Mouse (Mus musculus) v-Abl transformed pro-B cells (cell line): ENCODE data around the gene Mrpl49.

ENCODE experiments used
- in situ Hi-C, 2 experiments: fragments of 400-800 bp; cut with MboI; formaldehyde crosslinking; loops; one replicate each; pipeline ENCODE4 v1.15.1; 2025; ENCODE audit not compliant: unreplicated experiment in 2 of 2

Mrpl49 gene

DNA sequence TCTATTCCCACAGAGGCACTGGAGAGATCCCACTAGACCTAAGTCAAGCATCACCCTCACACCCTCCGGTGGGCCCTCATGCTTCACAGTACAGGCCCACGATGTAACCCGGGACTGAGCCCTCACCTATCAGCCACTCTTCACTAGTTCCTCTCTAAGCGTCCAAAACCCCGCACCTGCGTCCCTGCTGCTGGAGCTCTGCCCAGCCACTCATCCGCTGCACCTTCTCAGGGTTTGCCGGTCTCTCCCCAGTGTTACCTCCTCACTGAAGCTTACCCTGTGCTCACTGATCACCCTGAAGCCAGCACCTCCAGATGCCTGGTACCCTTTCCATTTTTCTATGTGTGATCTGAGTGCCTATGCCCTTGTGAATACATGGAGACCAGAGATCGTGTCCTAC lies 15.3 kb downstream of the Mrpl49 start:
- in situ Hi-C loops = loop anchor here in 1 of 2 experiments (10.0 kb wide), 1 partner anchor 293 kb away; the partner anchor contains the start of gene Men1

DNA sequence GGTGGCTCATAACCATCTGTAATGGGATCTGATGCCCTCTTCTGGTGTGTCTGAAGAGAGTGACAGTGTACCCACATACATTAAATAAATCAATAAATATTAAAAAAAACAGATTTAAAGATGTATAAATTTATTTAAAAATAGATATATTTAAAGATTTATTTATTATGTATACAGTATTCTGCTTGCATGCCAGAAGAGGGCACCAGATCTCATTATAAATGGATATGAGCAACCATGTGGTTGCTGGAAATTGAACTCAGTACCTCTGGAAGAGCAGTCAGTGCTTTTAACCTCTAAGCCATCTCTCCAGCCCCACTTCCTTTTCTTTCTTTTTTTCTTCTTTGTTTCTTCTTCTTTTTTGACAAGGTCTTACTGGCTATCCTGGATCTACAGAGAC lies 17.6 kb downstream of the Mrpl49 start:
- in situ Hi-C loops = loop anchor here in 1 of 2 experiments (10.0 kb wide), 1 partner anchor 295 kb away; the partner anchor contains the start of gene Men1

DNA sequence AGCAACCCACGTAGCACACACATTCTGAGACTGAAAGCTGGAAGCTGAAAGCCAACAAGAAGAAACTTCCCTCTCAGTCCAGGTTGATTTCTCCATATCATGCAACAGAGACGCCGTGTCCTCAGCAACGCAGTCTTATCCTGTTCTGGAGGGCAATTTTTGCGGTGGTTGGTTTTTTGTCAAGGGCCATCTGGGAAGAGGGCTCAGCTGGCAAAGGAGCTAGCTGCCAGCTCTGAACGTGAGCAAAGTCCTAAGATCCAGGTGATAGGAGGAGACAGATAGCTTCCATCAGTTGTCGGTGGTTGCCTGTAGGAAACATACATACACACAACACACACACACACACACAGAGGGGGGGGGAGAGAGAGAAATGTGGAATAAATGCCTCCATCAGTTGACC lies 19.3 kb downstream of the Mrpl49 start:
- in situ Hi-C loops = loop anchor here (5.0 kb wide), 1 partner anchor 89 kb away; the partner anchor contains the start of gene Snx15 (in 2 of the 2)

DNA sequence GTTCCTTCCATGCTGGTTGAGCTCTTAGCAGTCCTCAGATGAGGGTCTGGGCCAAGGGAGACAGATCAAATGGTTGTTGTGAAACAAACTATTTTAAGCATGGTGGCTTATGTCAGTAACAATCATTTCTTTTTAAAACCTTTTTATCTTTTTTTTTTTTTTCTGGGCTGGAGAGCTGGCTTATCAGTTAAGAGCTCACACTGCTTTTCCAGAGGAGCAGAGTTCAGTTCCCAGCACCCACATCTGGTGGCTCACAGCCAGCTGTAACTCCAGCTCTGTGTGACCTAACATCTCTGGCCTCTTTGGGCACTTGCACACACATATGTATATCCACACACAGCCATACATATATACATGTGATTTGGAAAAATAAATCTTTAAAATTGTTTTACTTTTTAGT lies 19.9 kb downstream of the Mrpl49 start:
- in situ Hi-C loops = loop anchor here (5.0 kb wide), 1 partner anchor 90 kb away; the partner anchor contains the start of gene Snx15 (in 2 of the 2)

DNA sequence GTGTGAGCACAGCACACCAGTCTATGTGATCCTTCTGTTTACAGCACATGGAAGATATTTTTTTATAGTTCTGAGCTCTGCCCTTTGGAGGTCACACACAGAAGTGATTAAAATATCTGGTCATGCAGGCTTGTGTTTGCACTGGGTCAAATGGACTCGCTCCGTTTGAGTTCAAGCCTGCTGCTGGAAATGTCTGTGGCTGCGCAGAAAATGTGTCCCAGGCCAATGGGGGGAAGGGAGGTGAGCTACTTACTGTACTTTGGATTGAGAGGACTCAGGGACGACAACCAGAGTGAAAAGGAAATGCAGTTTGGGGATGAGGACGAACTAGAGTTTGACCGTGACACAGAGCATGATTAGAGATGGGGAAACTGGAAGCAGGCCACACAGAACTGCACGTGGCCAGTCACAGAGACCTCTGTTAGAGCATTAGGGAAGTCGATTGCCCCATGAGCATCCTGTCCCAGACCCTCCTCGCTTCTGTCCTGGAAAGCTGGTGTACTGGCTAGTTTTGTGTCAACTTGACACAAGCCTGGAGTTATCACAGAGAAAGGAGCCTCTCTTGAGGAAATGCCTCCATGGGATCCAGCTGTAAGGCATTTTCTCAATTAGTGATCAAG lies 21.5 kb downstream of the Mrpl49 start:
- in situ Hi-C loops = loop anchor here (5.0 kb wide), 1 partner anchor 91 kb away; the partner anchor contains the start of gene Snx15 (in 2 of the 2)

DNA sequence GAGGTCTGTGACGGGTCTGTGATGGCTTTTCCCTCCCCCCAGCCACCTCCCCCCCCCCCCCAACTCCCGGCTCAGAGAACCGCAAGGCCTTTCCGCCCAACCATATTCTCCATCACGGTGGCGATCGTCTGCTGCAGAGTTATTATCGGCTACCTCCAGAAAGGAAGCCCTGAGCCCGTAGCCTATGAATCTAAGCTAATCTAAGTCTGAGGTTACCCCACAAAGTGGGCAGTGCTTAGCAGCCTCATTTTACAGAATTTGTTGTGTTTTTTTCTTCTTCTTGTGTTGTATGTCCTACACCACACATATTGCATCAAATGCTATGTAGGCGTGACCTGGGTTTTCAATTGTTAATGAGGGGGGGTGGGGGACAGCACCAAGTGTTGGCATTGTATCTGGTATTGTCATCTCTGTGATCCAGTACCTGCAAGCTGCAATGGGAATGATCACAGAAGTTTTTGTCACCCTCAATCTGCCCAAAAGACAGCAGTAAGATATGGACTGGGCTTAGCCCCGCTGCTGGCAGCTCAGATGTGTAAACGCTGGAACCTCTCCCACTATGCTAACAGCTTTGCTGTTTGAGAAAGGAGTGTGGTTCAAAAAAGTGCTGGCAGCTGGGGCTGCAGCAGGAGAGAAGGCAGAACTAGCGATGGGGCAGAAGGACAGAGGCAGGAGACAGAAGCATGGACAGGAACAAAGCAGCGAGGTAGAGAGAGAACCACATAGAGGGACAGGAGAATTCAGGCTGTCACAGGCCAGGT lies 26.9 kb downstream of the Mrpl49 start:
- in situ Hi-C loops = no loop called here

DNA sequence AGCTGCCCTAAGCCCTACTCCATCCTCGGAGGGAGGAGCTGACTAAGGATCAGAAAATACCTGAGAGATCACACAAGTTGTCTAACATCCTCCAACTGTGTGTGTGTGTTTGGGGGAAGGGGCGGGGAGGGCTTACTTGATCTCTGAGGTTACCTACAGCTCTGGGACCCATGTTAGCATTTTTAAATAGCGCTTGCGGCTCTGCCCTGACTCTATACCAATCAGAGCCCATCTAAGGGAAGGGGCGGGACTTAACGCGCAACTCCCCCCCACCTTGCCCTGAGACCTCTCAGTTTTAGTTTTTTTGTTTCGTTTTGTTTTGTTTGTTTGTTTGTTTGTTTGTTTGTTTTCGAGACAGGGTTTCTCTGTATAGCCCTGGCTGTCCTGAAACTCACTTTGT lies 28.2 kb downstream of the Mrpl49 start:
- in situ Hi-C loops = no loop called here

DNA sequence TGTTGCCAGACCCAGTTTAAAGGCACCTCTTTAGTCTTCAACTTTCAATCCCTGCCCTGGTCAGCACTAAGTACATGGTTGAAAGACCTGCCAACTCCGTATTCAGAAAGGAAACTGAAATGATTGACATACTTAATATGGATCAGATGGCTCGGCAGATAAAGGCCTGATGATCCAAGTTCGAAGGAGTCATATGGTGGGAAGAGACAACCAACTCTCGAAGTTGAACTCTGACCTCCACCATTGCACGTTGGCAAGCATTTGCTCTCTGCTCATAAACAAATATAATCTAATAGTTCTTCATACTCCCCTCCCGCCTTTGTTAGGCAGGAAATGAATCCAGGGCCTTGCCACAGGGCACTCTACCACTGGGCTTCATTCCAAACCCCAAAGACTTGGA lies 28.6 kb downstream of the Mrpl49 start:
- in situ Hi-C loops = no loop called here

DNA sequence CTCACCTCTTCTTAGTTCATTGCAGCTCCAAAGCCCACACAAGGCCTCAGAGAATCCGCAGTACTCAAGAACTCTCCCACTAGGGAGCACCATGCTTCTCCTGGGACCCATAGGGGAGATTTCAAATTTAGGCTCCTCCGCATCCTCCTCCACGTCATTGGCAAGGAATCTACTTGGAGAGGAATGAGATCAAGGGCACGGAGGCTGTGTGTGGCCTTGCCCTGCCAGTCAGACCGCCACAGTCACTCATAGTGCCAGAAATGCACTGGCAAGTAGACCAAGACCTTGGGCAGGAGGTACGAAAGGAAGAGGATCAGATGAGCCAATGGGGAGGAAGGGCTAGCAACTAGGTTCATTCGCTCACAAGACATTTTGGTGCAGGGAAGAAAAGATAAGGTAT lies 33.7 kb downstream of the Mrpl49 start:
- in situ Hi-C loops = no loop called here

DNA sequence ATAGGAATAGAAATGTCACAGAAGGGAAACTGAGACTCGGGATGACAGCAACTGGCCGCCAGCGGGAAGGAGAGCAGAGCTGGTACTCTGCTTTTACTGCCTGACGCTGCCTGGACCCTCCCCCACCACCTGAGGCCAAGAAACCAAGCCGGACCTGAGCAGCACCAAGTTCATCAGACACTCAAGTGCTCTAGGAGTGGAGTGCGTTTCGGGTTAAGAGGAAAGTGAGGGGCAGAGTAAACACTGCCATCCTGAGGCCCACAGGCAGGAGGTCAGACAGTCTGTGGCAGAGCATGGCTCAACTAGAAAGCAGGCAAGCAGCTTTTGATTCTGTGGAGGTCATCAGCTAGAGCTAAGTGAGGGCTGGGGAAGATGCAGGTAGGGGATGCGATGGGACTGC lies 34.5 kb downstream of the Mrpl49 start:
- in situ Hi-C loops = no loop called here

DNA sequence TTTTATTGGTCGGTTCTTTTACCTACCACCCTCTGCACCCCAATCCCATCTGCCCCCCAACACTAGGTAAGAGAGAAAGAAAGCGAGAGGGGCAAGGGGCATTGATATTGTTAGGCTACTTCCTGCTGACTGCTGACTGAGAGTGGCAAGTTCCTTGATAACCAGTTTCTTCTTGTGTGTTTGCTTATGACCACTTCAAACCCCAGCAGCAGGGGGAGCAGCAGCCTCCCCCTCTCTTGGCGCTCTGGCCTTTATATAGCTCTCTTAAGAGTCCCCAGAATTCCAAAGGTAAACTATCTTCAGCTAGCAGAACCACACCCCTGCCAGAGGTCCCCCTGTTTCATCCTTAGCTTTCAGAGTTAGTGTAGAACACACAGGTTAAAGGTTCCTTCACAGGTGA lies 37.3 kb downstream of the Mrpl49 start:
- in situ Hi-C loops = no loop called here

DNA sequence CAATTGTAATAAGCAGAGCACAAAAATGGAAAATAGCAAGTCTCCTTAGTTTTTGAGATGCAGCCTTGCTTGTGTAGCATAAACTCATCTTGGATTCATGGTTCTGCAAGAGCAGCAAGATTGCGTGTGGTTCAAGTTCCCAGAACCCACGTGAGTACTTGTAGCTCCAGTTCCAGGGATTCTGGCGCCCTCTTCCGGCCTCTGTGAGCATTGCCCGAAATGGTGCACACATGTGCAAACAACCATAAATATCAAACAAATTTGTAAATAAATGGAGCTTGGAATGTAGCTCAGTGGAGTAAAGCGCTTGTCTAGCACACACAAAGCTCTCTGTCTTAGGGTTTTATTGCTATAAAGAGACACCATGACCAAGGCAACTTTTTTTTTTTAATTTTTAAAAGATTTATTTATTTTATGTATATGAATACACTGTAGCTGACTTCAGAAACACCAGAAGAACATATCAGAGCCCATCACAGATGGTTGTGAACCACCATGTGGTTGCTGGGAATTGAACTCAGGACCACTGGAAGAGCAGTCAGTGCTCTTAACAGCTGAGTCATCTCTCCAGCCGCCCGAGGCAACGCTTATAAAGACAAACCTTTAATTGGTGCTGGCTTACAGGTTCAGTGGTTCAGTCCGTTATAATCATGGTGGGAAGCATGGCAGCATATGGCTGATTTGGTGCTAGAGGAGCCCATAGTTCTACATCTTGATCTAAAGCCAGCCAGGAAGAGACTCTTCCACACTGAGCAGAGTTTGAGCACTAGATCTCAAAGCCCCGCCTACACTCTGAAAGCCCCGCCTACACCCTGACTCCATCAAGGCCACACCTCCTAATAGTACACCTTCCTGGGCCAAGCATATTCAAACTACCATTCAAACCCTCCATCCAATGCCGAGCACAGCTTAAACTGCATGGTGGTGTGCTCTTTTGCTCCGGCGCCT lies 39.2 kb downstream of the Mrpl49 start:
- in situ Hi-C loops = loop anchor here (5.0 kb wide), 3 partner anchors 51 to 96 kb away; partner anchors contain the start of genes Cdc42ep2 (in 1 of the 2) and Pola2 (in 1 of the 2)

DNA sequence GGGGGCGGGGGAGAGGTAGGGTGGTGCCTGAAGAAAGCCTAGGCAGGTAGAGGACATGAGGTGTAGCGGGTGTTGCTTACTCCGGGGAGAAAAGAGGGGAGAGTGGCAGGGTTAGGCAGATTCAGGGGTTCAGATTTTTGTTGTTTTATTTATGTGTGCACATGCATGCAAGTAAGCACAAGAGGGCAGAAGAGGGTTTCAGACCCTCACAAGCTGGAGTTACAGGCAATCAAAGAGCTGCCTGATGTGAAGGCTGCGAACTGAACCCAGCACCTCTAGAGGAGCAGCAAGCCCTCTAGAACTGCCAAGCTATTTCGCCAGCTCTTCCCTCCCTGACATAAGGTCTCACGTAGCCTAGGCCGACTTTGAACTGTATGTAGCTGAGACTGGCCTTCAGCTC lies 41.1 kb downstream of the Mrpl49 start:
- in situ Hi-C loops = loop anchor here (5.0 kb wide), 3 partner anchors 49 to 94 kb away; partner anchors contain the start of genes Cdc42ep2 (in 1 of the 2) and Pola2 (in 1 of the 2)

DNA sequence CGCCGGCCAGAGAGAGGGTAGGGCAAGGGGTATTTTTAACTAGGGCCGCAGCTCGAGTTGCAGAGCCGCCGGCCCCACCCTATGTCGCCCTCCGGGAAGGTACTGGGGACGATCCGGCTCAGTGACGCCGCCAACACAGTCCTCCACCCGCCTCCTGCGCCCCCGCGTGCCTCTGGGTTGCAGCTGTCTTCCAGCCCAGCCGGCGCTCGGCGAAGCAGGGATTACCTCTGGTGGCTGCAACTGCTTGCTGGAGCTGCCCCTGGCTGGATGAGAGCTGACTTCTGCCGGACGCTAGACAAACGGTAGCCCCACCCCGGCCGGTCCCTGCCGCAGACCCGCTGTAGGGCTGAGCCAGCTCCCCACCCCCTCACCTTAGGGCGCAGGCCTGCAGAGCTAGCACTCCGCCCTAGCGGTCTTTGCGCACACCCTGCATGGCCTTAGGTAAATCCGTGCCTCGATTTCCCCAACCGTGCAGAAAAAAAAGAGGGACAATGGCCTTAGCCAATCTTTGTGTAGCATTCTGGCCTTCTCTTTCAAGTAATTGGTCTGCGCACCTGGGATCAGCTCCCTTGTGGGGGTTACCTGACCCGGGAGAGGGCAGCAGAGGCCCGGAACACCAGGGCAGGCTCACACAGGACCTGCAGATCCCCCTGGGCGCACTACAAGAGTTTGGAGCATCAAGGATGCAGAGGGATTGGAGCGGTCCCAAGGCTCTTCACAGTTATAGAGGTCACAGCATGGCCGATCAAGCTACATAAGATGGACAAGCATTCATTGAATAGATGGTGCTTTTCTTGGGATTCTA lies 41.9 kb downstream of the Mrpl49 start, which contains the start of gene Capn1:
TSS of gene Capn1 (minus strand) at position 387 of the 805 bp plus-strand sequence.
- in situ Hi-C loops = loop anchor here (5.0 kb wide), 3 partner anchors 48 to 93 kb away; partner anchors contain the start of genes Cdc42ep2 (in 1 of the 2) and Pola2 (in 1 of the 2)

DNA sequence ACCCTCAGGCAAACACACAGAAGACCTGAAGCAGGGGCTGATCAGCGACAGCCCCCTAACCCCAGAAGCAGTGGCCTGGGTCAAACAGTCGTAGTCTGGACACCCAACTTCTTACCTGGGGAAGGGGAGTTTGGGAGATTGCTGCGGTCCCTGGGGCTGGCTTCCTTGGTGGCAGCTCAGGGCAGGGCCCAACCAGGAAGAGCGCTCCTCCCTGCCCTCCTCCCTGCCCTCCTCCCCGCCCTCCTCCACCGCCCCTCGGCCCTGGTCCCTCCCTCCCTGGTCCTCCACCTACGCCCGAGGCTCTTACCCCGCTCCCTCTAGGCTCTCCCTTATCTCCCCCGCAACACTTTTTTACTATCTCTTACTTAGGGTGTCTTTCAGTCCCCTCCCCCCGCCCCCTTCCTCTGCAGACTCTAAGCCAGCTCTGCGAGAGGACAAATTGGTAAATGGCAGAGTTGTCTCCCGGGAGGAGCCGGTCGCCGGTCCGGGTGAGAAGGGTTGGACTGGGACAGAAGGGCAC lies 42.5 kb downstream of the Mrpl49 start:
- in situ Hi-C loops = loop anchor here (5.0 kb wide), 3 partner anchors 48 to 93 kb away; partner anchors contain the start of genes Cdc42ep2 (in 1 of the 2) and Pola2 (in 1 of the 2)

DNA sequence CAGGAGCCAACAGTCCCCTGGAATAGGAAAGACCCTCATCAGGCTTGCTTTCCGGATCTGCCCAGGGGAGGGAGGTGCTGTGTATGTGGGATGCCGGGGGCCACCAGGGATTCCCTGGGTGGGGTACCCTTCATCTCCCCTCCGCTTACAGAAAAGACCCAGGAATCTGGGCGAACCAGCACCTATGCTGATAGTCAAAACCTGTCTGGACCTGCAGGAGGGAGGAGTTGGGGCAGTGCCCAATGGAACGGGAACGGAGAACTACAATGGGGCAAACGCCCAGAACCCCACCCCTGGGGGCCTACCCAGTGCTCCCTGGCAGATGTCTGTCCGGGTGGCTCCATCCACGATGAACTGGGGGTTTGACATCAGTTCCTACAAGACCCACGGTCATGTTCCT lies 43.9 kb downstream of the Mrpl49 start:
- in situ Hi-C loops = no loop called here

DNA sequence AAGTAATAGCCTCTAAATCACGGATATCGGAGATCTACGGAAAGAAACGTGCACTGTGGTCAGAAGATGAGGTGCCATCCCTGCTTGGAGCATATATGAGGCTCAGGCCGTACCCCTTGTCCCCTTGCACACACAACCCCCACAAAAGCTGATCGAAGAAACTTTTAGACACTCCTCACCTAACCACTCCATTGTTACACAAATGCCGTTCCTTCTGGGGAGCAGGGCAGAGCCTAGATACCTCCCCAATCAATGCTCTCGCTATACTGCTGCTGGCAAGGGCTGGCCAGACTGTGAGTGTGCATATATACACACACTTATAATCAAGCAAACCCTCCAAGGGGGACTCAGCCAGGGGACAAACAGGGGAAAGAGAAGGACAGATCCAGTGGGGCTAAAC lies 48.4 kb downstream of the Mrpl49 start:
- in situ Hi-C loops = no loop called here

DNA sequence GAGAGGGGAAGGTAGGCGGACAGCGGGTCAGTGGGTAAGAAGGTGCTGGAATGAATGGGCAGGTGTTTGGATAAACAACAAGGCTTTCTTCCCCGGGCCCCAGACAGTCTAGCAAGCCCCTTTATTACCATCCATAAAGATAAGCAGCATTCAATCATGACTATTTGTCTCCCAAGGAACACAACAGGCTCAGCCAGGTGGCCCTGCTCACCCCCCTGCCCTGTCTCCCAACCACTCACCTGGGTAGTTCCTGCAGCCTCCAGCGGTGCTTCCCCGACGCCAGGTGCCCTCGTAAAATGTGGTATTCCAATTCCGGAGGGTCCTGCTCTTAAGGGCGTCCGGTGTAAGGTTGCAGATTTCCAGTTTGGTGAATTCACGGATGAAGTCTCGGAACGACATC lies 50.6 kb downstream of the Mrpl49 start:
- in situ Hi-C loops = no loop called here

DNA sequence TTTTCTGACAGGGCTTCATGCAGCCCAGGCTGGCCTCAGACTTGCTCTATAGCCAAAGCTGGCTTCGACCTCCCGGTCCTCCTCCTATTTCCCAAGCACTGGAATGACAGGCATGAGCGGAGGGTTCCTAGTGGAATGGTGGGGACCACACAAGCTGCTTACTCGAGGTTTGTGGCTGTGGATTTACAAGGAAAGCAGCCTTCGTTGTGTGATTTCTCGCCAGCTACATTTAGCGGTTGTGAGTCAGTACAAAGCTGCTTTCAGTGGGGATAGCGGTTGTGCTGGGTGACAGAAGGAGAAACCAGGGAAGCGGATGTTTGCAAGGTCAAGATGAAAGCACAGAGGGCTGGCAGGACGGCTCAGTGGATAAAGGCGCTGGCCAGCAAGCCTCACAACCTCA lies 52.0 kb downstream of the Mrpl49 start:
- in situ Hi-C loops = no loop called here
